Mouse (Mus musculus) c-Kit-positive CD71-positive TER-119-negative erythroid progenitor cells, embryonic 14.5 days (primary cell): ENCODE measurements around the gene Vegfc.

Experiments
- DNase-seq: peaks from one replicate; pipeline ENCODE4 v3.0.0-alpha.2; 2013; ENCODE audit warnings: low read depth

The Vegfc gene

DNA sequence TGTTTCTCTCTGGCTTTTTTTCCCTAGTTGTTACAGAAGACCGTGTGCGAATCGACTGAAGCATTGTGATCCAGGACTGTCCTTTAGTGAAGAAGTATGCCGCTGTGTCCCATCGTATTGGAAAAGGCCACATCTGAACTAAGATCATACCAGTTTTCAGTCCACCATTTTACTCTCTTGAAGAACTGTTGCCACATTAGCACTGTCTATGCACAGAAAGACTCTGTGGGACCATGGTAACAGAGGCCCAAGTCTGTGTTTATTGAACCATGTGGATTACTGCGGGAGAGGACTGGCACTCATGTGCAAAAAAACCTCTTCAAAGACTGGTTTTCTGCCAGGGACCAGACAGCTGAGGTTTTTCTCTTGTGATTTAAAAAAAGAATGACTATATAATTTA is 108.5 kb downstream of the Vegfc start:
- no peak for DNase-seq

GRCm38 (mm10) chr8:54216250-54216649 is 138.8 kb downstream of the Vegfc start:
- DNase-seq: no peak

DNA sequence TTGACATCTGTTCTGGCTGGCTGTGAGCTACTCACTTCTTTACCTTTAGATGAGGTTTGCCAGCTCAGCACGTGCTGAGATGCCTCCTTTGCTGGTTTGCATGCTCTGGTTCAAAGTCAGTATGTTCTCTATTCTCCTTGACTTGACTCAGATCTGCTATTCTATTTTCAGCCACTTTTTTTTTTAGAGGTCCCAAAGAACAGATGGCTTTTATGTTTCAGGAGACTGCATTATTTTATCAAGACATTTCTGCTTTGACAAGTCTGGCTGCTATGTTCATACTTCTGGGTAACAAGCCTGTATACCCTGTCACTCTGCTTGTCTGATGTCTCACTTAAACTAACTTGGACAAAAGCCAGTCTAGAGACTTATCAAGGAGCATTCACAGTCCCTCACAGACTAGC is 151.4 kb downstream of the Vegfc start:
- DNase-seq: no peak

GRCm38 (mm10) chr8:54230638-54231037 is 153.2 kb downstream of the Vegfc start:
- DNase-seq: no peak

DNA sequence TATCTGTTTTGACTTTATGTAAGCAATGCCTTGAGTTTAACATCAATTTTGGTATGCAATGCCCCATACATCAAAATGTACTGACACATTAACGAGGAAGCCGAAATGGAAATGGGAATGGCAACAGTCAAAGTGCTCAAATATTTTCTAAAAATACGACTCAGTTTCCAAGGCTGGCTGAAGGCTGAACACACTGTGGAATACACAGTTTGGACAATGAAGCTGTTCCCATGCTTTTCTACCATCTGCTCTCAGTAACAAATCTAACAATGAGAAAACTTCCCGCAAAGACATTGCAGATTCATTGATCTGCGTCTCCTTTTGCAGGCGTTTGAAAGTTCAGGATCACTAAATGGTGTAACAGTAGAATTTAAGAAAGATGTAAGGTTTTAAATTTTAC is 155.9 kb downstream of the Vegfc start:
- DNase-seq: no peak
